Mouse (Mus musculus) urinary bladder, postnatal 10 days (tissue): ENCODE data around the gene Tbx5.

Experiments
- DNase-seq: peaks from one replicate; pipeline ENCODE4 v3.0.0; 2022; ENCODE audit warnings: low spot score

The Tbx5 gene

DNA sequence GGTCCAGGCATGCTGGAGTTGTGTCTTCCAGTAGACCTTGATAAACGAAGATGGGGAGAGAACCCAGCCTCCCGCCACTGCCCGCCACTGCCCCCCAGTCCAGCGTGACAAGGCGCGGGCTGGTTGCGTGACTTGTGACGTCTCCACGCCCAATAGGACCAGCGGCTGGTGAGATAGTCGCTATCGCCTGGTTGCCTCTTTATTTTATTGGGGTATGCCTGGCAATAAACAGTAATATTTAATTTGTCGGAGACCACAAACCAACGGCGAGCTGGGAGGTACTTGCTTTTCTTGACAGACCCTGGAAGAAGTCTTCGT lies at the start of gene Tbx5:
Gene Tbx5, plus strand, starts transcription at position 190 of the 318 bp plus-strand sequence.
- DNase-seq: no peak

DNA sequence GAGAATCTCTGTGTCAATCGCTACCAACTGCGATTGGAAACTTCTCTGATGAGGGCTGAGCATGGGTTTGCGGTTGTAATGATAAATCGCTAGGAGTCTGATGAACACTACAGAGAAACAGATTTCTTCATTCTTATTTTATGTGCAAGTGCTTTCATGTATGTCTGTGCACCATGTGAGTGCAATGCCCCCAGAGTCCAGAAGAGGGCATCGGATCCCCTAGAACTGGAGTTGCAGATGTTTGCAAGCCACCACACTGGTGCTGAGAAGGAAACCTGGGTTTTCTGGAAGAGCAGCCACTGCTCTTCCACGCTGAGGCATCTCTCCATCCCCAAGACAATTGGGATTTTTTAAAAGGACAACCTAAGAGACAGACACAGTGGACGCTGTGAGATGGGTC lies 46.5 kb upstream of the Tbx5 start:
- DNase-seq: no peak

DNA sequence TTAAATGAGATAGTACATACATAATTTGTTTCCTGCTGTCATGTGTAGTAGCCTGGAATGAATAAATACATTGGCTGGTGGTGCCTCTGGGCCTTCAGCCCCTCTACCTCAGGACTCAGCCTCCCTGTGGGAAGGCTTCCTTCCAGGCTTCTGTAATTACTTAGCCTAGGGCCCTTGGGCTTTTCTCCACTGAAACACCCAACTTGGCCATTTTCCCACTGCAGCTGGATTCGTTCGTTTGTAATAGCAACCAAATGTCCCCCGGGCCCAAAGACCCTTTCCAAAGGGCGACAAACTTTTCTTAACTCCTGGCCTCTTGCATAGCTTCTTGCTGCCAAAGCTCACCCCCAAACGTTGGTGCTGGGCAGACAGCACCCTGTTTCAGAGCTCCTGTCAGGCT lies 40.8 kb upstream of the Tbx5 start:
- no peak for DNase-seq

DNA sequence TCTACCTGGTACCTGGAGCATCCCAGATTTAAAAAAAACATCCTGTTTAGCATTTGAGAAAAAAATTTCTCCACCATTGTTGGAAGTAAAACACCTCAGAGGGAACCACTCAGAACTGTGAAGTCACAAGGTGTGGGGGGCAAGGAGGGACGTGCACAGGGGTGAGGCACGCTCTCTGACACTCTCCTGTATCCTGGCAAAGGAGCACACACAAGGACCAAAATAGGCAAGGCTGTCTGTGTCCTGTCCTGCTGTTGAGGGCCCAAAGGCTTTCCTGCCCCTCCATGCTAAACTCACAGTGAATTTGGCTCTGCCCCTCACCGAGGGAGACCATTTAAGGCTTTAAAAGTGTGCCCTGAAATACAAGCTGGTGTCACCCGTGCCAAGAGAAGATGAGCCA lies 38.5 kb upstream of the Tbx5 start:
- no peak for DNase-seq

DNA sequence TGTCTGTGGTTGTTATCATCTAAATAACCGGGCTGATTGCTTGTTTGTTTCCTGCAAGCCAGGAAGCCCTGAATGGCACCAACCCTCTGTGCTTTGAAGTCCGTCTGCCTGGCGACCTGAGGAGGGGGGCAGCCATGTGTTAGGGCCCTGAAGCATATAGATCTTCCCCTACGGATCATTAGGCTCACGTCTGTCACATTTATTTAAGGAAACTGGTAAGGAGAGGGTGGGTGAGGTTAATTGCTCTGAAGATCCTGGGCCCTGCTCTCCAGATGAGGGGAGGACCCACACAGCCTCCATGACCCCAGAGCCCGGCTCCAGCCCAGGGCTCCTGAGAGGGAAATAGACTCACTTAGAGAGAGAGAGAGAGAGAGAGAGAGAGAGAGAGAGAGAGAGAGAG lies 37.1 kb upstream of the Tbx5 start:
- no peak for DNase-seq

DNA sequence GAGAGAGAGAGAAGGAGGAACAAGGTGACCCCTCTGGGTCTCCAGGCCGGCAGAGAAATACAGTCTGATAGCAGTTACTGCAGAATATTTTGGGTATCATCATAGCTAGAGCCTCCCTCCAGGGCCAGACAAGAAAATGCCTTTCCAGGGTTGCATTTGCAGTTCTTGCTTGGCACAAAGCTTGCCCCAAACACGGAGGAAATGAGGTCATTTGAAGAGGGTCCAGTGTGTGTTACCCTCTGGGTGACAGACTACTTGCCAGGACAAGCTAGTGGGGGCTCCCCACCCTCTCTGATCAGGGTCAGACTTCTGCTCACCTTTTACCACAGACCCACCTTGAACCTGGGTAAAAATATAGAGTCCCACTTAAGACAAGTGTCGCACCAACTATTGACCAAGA lies 36.7 kb upstream of the Tbx5 start:
- DNase-seq: no peak

GRCm38 (mm10) chr5:119796443-119797160 lies 35.9 kb upstream of the Tbx5 start:
- DNase-seq: no peak

GRCm38 (mm10) chr5:119797580-119798150 lies 34.8 kb upstream of the Tbx5 start:
- no peak for DNase-seq

GRCm38 (mm10) chr5:119798261-119798660 lies 34.2 kb upstream of the Tbx5 start:
- no peak for DNase-seq

DNA sequence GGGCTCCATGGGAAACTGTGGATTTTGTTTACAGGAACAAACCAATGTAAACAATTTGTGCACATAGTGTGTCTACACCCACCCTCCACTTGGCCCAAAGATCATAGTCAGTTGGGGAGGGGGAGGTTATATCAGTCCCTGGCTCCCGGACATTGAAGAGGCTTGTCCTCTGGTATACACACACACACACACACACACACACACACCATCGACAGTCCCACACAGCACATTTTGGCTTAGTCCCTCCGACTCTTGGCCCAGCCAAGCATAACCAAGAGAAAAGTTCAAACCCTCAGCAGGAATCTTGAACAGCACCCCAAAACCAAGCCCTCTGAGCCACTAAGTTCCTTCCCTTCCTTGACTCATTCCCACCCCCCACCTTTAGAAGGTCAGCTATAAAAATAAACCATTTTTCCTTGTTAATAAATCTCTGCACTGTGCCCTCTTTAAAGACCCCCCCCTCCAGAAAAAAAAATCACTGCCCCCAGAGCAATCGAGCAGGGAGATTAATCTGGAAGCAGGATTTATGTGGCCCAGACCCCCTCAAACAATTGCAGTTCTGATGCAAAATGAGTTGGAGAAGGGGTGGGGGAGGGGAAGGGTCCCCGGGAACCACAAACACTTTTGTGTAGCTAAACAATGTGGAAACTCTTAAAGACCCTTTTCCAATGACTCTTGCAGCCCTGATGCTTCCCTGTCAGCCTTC lies 33.6 kb upstream of the Tbx5 start:
- no peak for DNase-seq

- DNase-seq: no peak
Measured at GRCm38 (mm10) chr5:119799419-119800242, 32.8 kb upstream of the Tbx5 start.

GRCm38 (mm10) chr5:119800243-119800665 lies 32.2 kb upstream of the Tbx5 start:
- no peak for DNase-seq

- DNase-seq: no peak
Measured at GRCm38 (mm10) chr5:119802617-119803410, 29.7 kb upstream of the Tbx5 start.

DNA sequence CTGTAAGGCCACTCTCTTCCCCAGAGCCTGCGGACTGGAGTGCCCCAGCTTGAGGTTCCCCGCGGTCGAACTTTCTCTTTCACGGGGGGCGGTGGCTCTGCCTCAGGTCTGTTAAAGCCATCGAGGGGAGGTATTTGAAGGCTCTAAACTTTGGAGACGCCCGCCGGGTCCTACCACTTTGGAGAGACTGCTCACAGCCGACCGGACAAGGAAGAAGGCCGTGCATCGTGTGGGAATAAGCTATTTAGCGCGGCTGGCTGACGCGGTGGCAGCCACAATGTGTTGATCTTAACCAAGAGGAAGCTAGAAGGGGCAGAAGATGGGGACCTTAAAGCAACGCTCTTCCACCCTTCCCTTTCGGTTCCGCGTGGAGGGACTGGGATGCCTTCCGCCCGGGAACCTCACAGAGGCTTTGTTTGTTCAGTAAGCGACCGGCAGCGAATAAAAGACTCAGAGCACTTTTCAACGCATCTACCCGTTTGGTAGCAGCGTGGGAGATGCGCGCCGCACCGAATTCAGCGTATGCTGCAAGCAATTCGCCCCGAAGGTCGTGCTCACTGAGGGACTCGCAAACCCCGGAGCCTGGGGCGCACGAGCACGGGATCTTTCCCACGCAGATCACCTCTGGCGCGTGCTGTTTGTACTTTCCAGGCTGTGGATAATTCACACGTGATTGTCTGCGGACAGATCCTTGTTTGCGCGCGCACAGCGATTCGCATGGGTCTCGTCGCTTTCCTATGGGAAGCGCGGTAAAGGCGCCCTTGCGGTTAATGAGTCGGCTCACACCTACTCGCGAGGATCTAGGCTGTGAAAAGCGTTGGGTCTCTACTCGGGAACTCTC lies 28.8 kb upstream of the Tbx5 start:
- no peak for DNase-seq

- no peak for DNase-seq
Measured at GRCm38 (mm10) chr5:119804301-119805039, 28.0 kb upstream of the Tbx5 start.

- DNase-seq: no peak
Measured at GRCm38 (mm10) chr5:119805636-119806035, 26.8 kb upstream of the Tbx5 start.

GRCm38 (mm10) chr5:119806467-119806866 lies 26.0 kb upstream of the Tbx5 start:
- DNase-seq: no peak

GRCm38 (mm10) chr5:119807481-119808183 lies 24.8 kb upstream of the Tbx5 start:
- DNase-seq: no peak

DNA sequence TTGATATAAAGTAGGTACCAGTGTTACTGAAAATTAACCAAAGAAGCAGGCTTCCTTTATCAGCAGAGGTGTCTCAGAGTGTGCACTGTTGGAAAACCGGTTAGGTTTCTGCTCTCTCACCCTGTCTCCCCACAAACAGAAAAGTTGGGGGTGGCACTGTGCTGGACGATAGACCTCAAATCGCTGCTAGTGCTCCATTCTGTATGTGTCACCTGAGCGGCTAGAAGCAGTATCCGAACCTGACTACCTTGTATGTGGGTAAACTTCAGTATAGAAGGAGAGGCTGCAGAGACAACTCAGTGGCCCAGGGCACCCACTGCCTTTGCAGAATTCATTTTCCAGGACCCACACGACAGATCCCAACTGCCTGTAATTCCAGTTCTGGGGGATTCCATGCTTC lies 23.8 kb upstream of the Tbx5 start:
- DNase-seq: no peak
